Mouse (Mus musculus): ENCODE data around the gene Zfp874b.
"Not testable (repeated sequence)": the region's sequence is repeated elsewhere in the genome, so short reads cannot be mapped to it uniquely, and the experiment has no call there.

Gene Zfp874b

GRCm38 (mm10) chr13:67483625-67484423, at the start of gene Zfp874b:
TSS of gene Zfp874b (minus strand) at chr13:67484258.
- peak; percentile 90 for DNase-seq (ENCODE audit: low read depth, low spot score)

GRCm38 (mm10) chr13:67527049-67527730, 43.1 kb upstream of the Zfp874b start:
- no peak for DNase-seq (ENCODE audit: low read depth, low spot score)

GRCm38 (mm10) chr13:67525753-67526410, 41.8 kb upstream of the Zfp874b start, which contains the start of the genes Gm26965 and Zfp87:
TSS of gene Gm26965 (minus strand) at chr13:67526151.
TSS of gene Zfp87 (minus strand) at chr13:67526177.
- DNase-seq (ENCODE audit: low read depth, low spot score): peak; percentile 98

- no peak for DNase-seq (ENCODE audit: low read depth, low spot score)
Observed at GRCm38 (mm10) chr13:67500908-67501307, 16.9 kb upstream of the Zfp874b start.

GRCm38 (mm10) chr13:67500084-67500719, 16.1 kb upstream of the Zfp874b start, which contains the start of gene Zfp58:
TSS of gene Zfp58 (minus strand) at chr13:67500555.
- peak; percentile 89 for DNase-seq (ENCODE audit: low read depth, low spot score)

GRCm38 (mm10) chr13:67495631-67496030, 11.6 kb upstream of the Zfp874b start:
- no peak for DNase-seq (ENCODE audit: low read depth, low spot score)

GRCm38 (mm10) chr13:67484424-67484811, 360 bp upstream of the Zfp874b start:
- no peak for DNase-seq (ENCODE audit: low read depth, low spot score)

GRCm38 (mm10) chr13:67481528-67481927, 2.5 kb downstream of the Zfp874b start:
- DNase-seq (ENCODE audit: low read depth, low spot score): peak; percentile 29

- DNase-seq (ENCODE audit: low read depth, low spot score): no peak
Observed at GRCm38 (mm10) chr13:67469274-67469673, 14.8 kb downstream of the Zfp874b start.

- not testable (repeated sequence) for DNase-seq (ENCODE audit: low read depth, low spot score)
Observed at GRCm38 (mm10) chr13:67463506-67464185, 20.4 kb downstream of the Zfp874b start.

GRCm38 (mm10) chr13:67452021-67452309, 32.1 kb downstream of the Zfp874b start:
- DNase-seq (ENCODE audit: low read depth, low spot score): no peak

- peak; percentile 85 for DNase-seq (ENCODE audit: low read depth, low spot score)
Observed at GRCm38 (mm10) chr13:67451172-67452020, 32.7 kb downstream of the Zfp874b start, which contains the start of gene Zfp874a. TSS of gene Zfp874a (minus strand) at chr13:67451624.

GRCm38 (mm10) chr13:67437095-67437494, 47.0 kb downstream of the Zfp874b start:
- not testable (repeated sequence) for DNase-seq (ENCODE audit: low read depth, low spot score)

- no peak for DNase-seq (ENCODE audit: low read depth, low spot score)
Observed at GRCm38 (mm10) chr13:67428116-67428515, 55.9 kb downstream of the Zfp874b start.

- not testable (repeated sequence) for DNase-seq (ENCODE audit: low read depth, low spot score)
Observed at GRCm38 (mm10) chr13:67425699-67426098, 58.4 kb downstream of the Zfp874b start.

- DNase-seq (ENCODE audit: low read depth, low spot score): not testable (repeated sequence)
Observed at GRCm38 (mm10) chr13:67422532-67422931, 61.5 kb downstream of the Zfp874b start.
